Mouse (Mus musculus) neural tube, embryonic 15.5 days (tissue): ENCODE measurements at regions not wholly inside any gene's neighbourhood (a gene's known extent, or its start where the extent isn't known, plus 50 kb on each side); places are given as distances from the start of the nearest gene placed in this dataset.
"Not testable (repeated sequence)": the region's sequence is repeated elsewhere in the genome, so short reads cannot be mapped to it uniquely, and the experiment has no call there.

Experiments
- ATAC-seq: fragments of 200-750 bp; cut with Nextera tagmentation; 2 replicates; pipeline ENCODE4 v1.8.0; 2017; ENCODE audit warnings: mild to moderate bottlenecking, moderate TSS enrichment, moderate library complexity; ENCODE audit not compliant: low FRiP score
- H3K27ac ChIP-seq: fragments of 300-500 bp; sonication (generic); replicated peaks from 2 replicates; pipeline ENCODE4 v1.5.1; 2015; ENCODE audit warnings: mild to moderate bottlenecking, inconsistent platforms
- H3K27me3 ChIP-seq: fragments of 300-500 bp; sonication (generic); replicated peaks from 2 replicates; pipeline ENCODE4 v1.6.1; 2015; ENCODE audit warnings: inconsistent platforms
- H3K36me3 ChIP-seq: fragments of 300-500 bp; sonication (generic); 2 replicates; pipeline ENCODE4 v1.6.1; 2015; ENCODE audit warnings: inconsistent platforms
- H3K4me1 ChIP-seq: fragments of 300-500 bp; sonication (generic); 2 replicates; pipeline ENCODE4 v1.6.1; 2015; ENCODE audit warnings: inconsistent platforms
- H3K4me2 ChIP-seq: fragments of 300-500 bp; sonication (generic); 2 replicates; pipeline ENCODE4 v1.6.1; 2015; ENCODE audit warnings: inconsistent platforms, mild to moderate bottlenecking, moderate library complexity
- H3K4me3 ChIP-seq: fragments of 300-500 bp; sonication (generic); replicated peaks from 2 replicates; pipeline ENCODE4 v1.5.1; 2015; ENCODE audit warnings: mild to moderate bottlenecking, inconsistent platforms
- H3K9ac ChIP-seq: fragments of 300-500 bp; sonication (generic); replicated peaks from 2 replicates; pipeline ENCODE4 v1.6.1; 2015; ENCODE audit warnings: mild to moderate bottlenecking, inconsistent platforms
- H3K9me3 ChIP-seq: fragments of 300-500 bp; sonication (generic); replicated peaks from 2 replicates; pipeline ENCODE4 v1.6.1; 2016; ENCODE audit warnings: inconsistent platforms
- WGBS: fragments of 180-500 bp; shearing (Covaris S2); methylation state at CpG from one replicate; pipeline ENCODE4 v1.1.7; 2015; ENCODE audit warnings: mixed read lengths; 5-methylcytosine and 5-hydroxymethylcytosine counted together

GRCm38 (mm10) chr16:3114473-3115335 lies 476.1 kb upstream of the Olfr161 start:
- H3K9me3 ChIP-seq, H3K27me3 ChIP-seq, H3K9ac ChIP-seq, H3K4me2 ChIP-seq, H3K4me3 ChIP-seq, H3K27ac ChIP-seq, H3K36me3 ChIP-seq, H3K4me1 ChIP-seq: not testable (repeated sequence)
- 50% methylated on average over 3 of the region's 3 CpGs for WGBS
- ATAC-seq = peak; percentile 88

GRCm38 (mm10) chr16:3115336-3116112 lies 475.3 kb upstream of the Olfr161 start:
- not testable (repeated sequence) for H3K9ac ChIP-seq, H3K4me2 ChIP-seq, H3K27me3 ChIP-seq, H3K4me3 ChIP-seq, H3K27ac ChIP-seq, H3K36me3 ChIP-seq, H3K4me1 ChIP-seq, H3K9me3 ChIP-seq
- 78% methylated on average over 8 of the region's 9 CpGs for WGBS
- peak; percentile 70 for ATAC-seq

- H3K4me2 ChIP-seq, H3K27me3 ChIP-seq, H3K9me3 ChIP-seq, H3K27ac ChIP-seq, H3K9ac ChIP-seq, H3K36me3 ChIP-seq, ATAC-seq, H3K4me1 ChIP-seq, H3K4me3 ChIP-seq: not testable (repeated sequence)
- WGBS = 87% methylated on average over 2 of the region's 3 CpGs
Observed at GRCm38 (mm10) chr16:3116113-3116511, 474.7 kb upstream of the Olfr161 start.

GRCm38 (mm10) chr16:3121216-3121615 lies 469.6 kb upstream of the Olfr161 start:
- not testable (repeated sequence) for H3K9me3 ChIP-seq, ATAC-seq, H3K36me3 ChIP-seq

GRCm38 (mm10) chr16:3122145-3122860 lies 468.5 kb upstream of the Olfr161 start:
- not testable (repeated sequence) for H3K9ac ChIP-seq, H3K4me2 ChIP-seq, H3K27ac ChIP-seq, H3K4me1 ChIP-seq, H3K9me3 ChIP-seq, H3K27me3 ChIP-seq, H3K4me3 ChIP-seq, ATAC-seq, H3K36me3 ChIP-seq
- WGBS = 59% methylated on average over 4 of the region's 6 CpGs

More at GRCm38 (mm10) chr16:3121216-3121615, 469.6 kb upstream of the Olfr161 start:
- H3K9ac ChIP-seq, H3K27ac ChIP-seq, H3K4me3 ChIP-seq, H3K4me1 ChIP-seq, H3K4me2 ChIP-seq, H3K27me3 ChIP-seq: not testable (repeated sequence)

GRCm38 (mm10) chr16:3122861-3123477 lies 467.9 kb upstream of the Olfr161 start:
- not testable (repeated sequence) for H3K36me3 ChIP-seq, H3K9ac ChIP-seq, H3K9me3 ChIP-seq, H3K4me1 ChIP-seq, ATAC-seq, H3K27me3 ChIP-seq, H3K4me2 ChIP-seq, H3K4me3 ChIP-seq, H3K27ac ChIP-seq
- 76% methylated on average over 8 of the region's 8 CpGs for WGBS

GRCm38 (mm10) chr16:3127317-3127716 lies 463.5 kb upstream of the Olfr161 start:
- H3K27me3 ChIP-seq, H3K4me3 ChIP-seq, H3K27ac ChIP-seq, H3K9me3 ChIP-seq, ATAC-seq, H3K9ac ChIP-seq, H3K4me2 ChIP-seq, H3K36me3 ChIP-seq, H3K4me1 ChIP-seq: not testable (repeated sequence)
- WGBS = 41% methylated on average over 2 of the region's 2 CpGs
